Mouse (Mus musculus): ENCODE results near the gene Ifna14. TPM values are rescaled to one million over a fixed set of nuclear protein-coding genes. Genes with fewer than 3 reads are reported as not detected.
A peak's percentile ranks its signal among the peaks of the same experiment; 100 is the strongest.
"Not testable (repeated sequence)": the region's sequence is repeated elsewhere in the genome, so short reads cannot be mapped to it uniquely, and the experiment has no call there.

The Ifna14 gene
- total RNA-seq (2022): not detected

GRCm38 (mm10) chr4:88571698-88572097 lies at the start of gene Ifna14:
TSS of gene Ifna14 (minus strand) at chr4:88571798.
- no peak for DNase-seq

GRCm38 (mm10) chr4:88603276-88603675 lies 31.7 kb upstream of the Ifna14 start, which contains the start of gene Ifna12:
TSS of gene Ifna12 (minus strand) at chr4:88603376.
- DNase-seq: no peak

GRCm38 (mm10) chr4:88592285-88592684 lies 20.7 kb upstream of the Ifna14 start, which contains the start of gene Ifna9:
TSS of gene Ifna9 (minus strand) at chr4:88592385.
- no peak for DNase-seq

GRCm38 (mm10) chr4:88561791-88562190 lies 9.8 kb downstream of the Ifna14 start:
- no peak for DNase-seq

GRCm38 (mm10) chr4:88558145-88558544 lies 13.5 kb downstream of the Ifna14 start, which contains the start of gene Ifna15:
TSS of gene Ifna15 (minus strand) at chr4:88558245.
- DNase-seq: not testable (repeated sequence)

- DNase-seq: peak; percentile 70
These were observed 21.2 kb downstream of the Ifna14 start for GRCm38 (mm10) chr4:88550161-88550945.

GRCm38 (mm10) chr4:88547986-88548385 lies 23.6 kb downstream of the Ifna14 start:
- no peak for DNase-seq

GRCm38 (mm10) chr4:88543649-88544234 lies 27.9 kb downstream of the Ifna14 start:
- no peak for DNase-seq

GRCm38 (mm10) chr4:88537328-88537727 lies 34.3 kb downstream of the Ifna14 start:
- no peak for DNase-seq

GRCm38 (mm10) chr4:88536640-88537039 lies 35.0 kb downstream of the Ifna14 start:
- DNase-seq: peak; percentile 50

- DNase-seq: no peak
These were observed 35.9 kb downstream of the Ifna14 start for GRCm38 (mm10) chr4:88535742-88536141.

- DNase-seq: no peak
These were observed 36.7 kb downstream of the Ifna14 start for GRCm38 (mm10) chr4:88534903-88535302.

- no peak for DNase-seq
These were observed 38.1 kb downstream of the Ifna14 start for GRCm38 (mm10) chr4:88533499-88533898.

GRCm38 (mm10) chr4:88530892-88531291 lies 40.7 kb downstream of the Ifna14 start:
- DNase-seq: no peak

- no peak for DNase-seq
These were observed 41.3 kb downstream of the Ifna14 start for GRCm38 (mm10) chr4:88530271-88530670.

GRCm38 (mm10) chr4:88526379-88527049 lies 45.1 kb downstream of the Ifna14 start:
- no peak for DNase-seq

GRCm38 (mm10) chr4:88525393-88525792 lies 46.2 kb downstream of the Ifna14 start:
- DNase-seq: no peak

- no peak for DNase-seq
These were observed 48.4 kb downstream of the Ifna14 start for GRCm38 (mm10) chr4:88523241-88523640.

GRCm38 (mm10) chr4:88522674-88523073 lies 48.9 kb downstream of the Ifna14 start, which contains the start of gene Ifnb1:
TSS of gene Ifnb1 (minus strand) at chr4:88522774.
- no peak for DNase-seq
